Mouse (Mus musculus) neural tube, embryonic 14.5 days (tissue): ENCODE results near the gene Rbms3. TPM values are rescaled to one million over a fixed set of nuclear protein-coding genes. Genes with fewer than 3 reads are reported as not detected.

Experiments
- ATAC-seq: fragments of 200-750 bp; cut with Nextera tagmentation; 2 replicates; pipeline ENCODE4 v1.8.0; 2017; ENCODE audit warnings: low read depth, mild to moderate bottlenecking, moderate TSS enrichment, moderate library complexity
- H3K27ac ChIP-seq: fragments of 300-500 bp; sonication (generic); 2 replicates; pipeline ENCODE4 v1.5.1; 2014; ENCODE audit warnings: low read depth, mild to moderate bottlenecking, control low read depth, low read length, moderate library complexity, mixed read lengths
- H3K27me3 ChIP-seq: fragments of 300-500 bp; sonication (generic); 2 replicates; pipeline ENCODE4 v1.6.1; 2014; ENCODE audit warnings: low read length; ENCODE audit not compliant: control insufficient read depth, insufficient read depth
- H3K36me3 ChIP-seq: fragments of 300-500 bp; sonication (generic); 2 replicates; pipeline ENCODE4 v1.6.1; 2014; ENCODE audit warnings: low read length, mixed read lengths; ENCODE audit not compliant: control insufficient read depth, insufficient read depth
- H3K4me1 ChIP-seq: fragments of 300-500 bp; sonication (generic); 2 replicates; pipeline ENCODE4 v1.6.1; 2014; ENCODE audit warnings: low read length; ENCODE audit not compliant: control insufficient read depth, insufficient read depth
- H3K4me2 ChIP-seq: fragments of 300-500 bp; sonication (generic); 2 replicates; pipeline ENCODE4 v1.6.1; 2014; ENCODE audit warnings: mild to moderate bottlenecking, low read depth, low read length, control low read depth
- H3K4me3 ChIP-seq: fragments of 300-500 bp; sonication (generic); 2 replicates; pipeline ENCODE4 v1.5.1; 2014; ENCODE audit warnings: low read depth, low read length, control low read depth, mixed read lengths
- H3K9ac ChIP-seq: fragments of 300-500 bp; sonication (generic); replicated peaks from 2 replicates; pipeline ENCODE4 v1.6.1; 2014; ENCODE audit warnings: low read depth, mild to moderate bottlenecking, control low read depth, low read length, mixed read lengths
- H3K9me3 ChIP-seq: fragments of 300-500 bp; sonication (generic); 2 replicates; pipeline ENCODE4 v1.6.1; 2016; ENCODE audit warnings: low read length; ENCODE audit not compliant: control insufficient read depth
- WGBS: fragments of 180-500 bp; shearing (Covaris S2); extraction: QIAGEN DNeasy Blood & Tissue Kit; methylation state at CpG from one replicate; pipeline ENCODE4 v1.1.7; 2014; 5-methylcytosine and 5-hydroxymethylcytosine counted together
- polyA plus RNA-seq: library from polyadenylated mRNA; unstranded; fragments of >200 nt; fragmentation: Nextera tagmentation; extraction: Ambion mirVana; gene quantifications from 2 replicates; pipeline ENCODE4 v1.2.1, GENCODE M21; 2014

The Rbms3 gene
- polyA plus RNA-seq, 1 experiment from 2014 or later: 79.5 TPM

DNA sequence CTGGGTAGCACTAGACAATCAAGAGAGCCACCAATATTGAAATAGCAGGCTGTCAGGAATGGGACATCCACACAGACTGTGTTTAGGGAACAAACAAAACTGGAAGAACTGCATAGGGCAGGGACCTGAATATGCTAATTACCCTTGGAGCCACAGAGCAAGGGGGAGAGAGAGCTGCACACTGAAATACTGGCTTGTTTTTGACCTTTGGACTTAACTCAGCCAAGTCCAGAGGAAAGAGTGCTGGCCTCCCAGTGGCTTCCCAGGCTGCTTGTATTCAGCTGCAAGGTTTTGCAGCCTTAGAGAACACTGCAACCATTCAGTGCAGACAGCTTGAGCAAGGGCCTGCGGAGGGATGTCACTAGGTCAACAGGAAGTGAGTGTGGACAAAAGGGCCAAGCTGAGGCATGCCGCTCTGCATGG is 611.0 kb downstream of the Rbms3 start:
- Histone ChIP-seq H3K4me2 (no peak overlapping the region), H3K36me3 (no peaks in the 10 kb centered on the region), H3K9ac (0 out of 2 replicates have a peak overlapping the region, but pooled peaks have one; percentile 2), H3K27ac (no peak overlapping the region; the same call in 1 of the 2 replicates), H3K4me1 (peaks cover 8% of the 10 kb centered on the region; the same call in 1 of the 2 replicates), H3K27me3 (no peaks in the 10 kb centered on the region), H3K9me3 (no peaks in the 10 kb centered on the region), H3K4me3 (no peak overlapping the region)
- WGBS: 11% methylated on average over 2 of the region's 2 CpGs
- ATAC-seq: peak; percentile 34; the same call in 1 of the 2 replicates

GRCm38 (mm10) chr9:117018301-117018700 is 611.4 kb downstream of the Rbms3 start:
- H3K4me1 ChIP-seq: peaks cover 8% of the 10 kb centered on the region; the same call in 1 of the 2 replicates
- H3K36me3 ChIP-seq: no peaks in the 10 kb centered on the region
- no peak for ATAC-seq
- H3K9ac ChIP-seq: 0 out of 2 replicates have a peak overlapping the region, but pooled peaks have one; percentile 2
- H3K27ac ChIP-seq: no peak overlapping the region
- WGBS: 49% methylated on average over 12 of the region's 12 CpGs
- no peak overlapping the region for H3K4me3 ChIP-seq
- no peaks in the 10 kb centered on the region for H3K27me3 ChIP-seq
- no peaks in the 10 kb centered on the region for H3K9me3 ChIP-seq
- H3K4me2 ChIP-seq: no peak overlapping the region

DNA sequence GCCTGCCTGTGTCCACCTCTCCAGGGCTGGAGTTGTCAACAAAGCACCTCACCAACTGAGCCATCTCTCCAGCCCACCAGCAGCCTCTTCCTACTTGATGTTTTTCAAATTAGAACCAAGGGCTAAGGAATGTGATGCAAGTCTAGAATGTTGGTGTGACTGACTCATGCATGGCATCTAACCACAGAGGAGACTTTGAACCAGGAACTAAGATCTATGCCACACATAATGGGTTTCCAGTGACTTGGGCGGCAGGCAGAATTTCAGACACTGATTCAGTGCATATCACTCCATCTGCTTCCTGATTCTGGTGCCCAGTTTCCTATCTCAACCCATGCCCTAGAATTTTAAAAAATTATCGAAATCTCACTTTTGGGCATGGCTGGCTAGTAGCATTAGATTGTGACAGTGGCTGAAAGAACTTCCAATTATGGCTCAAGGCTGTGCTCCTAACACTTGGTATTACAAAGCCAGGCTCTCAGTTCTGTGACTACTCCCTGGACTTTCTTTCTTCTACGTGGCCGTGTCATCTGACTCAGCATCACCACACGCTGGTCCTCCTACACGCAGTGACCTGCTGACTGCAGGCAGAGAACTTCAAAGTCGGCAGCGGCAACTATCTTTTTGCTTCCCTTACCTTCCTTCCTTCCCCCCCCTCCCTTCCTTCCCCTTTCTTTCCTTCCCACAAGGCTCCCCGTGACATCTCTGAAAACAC is 613.0 kb downstream of the Rbms3 start:
- no peak for ATAC-seq
- Histone ChIP-seq H3K36me3 (no peaks in the 10 kb centered on the region), H3K4me1 (peaks cover 8% of the 10 kb centered on the region; the same call in 1 of the 2 replicates), H3K27me3 (no peaks in the 10 kb centered on the region), H3K9me3 (no peaks in the 10 kb centered on the region), H3K4me3 (no peak overlapping the region), H3K4me2 (no peak overlapping the region), H3K27ac (no peak overlapping the region), H3K9ac (no peak overlapping the region)
- WGBS: 83% methylated on average over 9 of the region's 9 CpGs

DNA sequence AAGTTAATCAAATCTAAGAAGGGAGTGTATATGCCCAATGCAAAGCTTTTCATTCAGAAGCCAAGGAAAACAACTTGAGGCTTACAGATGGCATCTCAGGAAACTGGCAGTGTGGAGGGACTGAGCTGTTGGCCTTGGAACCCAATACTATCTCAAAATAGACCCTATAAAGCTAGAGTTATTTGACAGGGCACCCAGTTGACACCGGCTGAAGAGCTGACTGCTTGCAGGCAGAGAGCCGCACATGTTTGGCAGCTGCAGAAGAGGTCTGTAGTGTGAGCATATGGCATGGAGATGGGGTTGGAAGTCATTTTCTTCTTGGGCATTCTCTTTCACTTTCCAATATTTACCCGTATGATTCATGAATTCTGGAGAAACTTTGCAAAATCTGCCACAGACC is 616.3 kb downstream of the Rbms3 start:
- no peak overlapping the region for H3K4me3 ChIP-seq
- no peak overlapping the region for H3K4me2 ChIP-seq
- no peaks in the 10 kb centered on the region for H3K4me1 ChIP-seq
- no peak overlapping the region for H3K9ac ChIP-seq
- no peaks in the 10 kb centered on the region for H3K36me3 ChIP-seq
- ATAC-seq: no peak
- H3K27ac ChIP-seq: no peak overlapping the region
- 90% methylated on average over 3 of the region's 3 CpGs for whole genome bisulfite sequencing
- H3K27me3 ChIP-seq: no peaks in the 10 kb centered on the region
- no peaks in the 10 kb centered on the region for H3K9me3 ChIP-seq

DNA sequence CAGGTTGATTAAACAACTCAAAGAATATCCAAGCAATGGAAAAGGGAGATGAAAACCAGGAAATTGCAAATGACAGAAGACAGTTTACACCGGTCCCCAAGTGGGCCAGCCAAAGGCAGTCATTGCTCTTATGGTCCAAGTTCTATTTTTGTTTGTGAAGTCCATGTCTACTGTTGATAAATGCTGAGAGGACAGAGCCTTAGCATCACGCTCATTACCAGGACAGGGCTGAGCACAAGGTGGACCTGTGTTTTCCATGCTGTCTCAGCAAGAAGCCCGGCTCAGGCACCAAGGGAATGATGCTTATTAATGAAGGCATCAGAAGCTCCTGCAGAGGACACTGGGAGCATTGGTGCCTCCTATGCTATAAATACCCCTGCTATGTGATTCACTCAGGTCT is 618.9 kb downstream of the Rbms3 start:
- no peak for ATAC-seq
- 89% methylated on average over 3 of the region's 3 CpGs for WGBS
- Histone ChIP-seq H3K9ac (no peak overlapping the region), H3K4me3 (no peak overlapping the region), H3K9me3 (no peaks in the 10 kb centered on the region), H3K36me3 (no peaks in the 10 kb centered on the region), H3K27me3 (no peaks in the 10 kb centered on the region), H3K27ac (no peak overlapping the region), H3K4me2 (no peak overlapping the region), H3K4me1 (no peaks in the 10 kb centered on the region)

DNA sequence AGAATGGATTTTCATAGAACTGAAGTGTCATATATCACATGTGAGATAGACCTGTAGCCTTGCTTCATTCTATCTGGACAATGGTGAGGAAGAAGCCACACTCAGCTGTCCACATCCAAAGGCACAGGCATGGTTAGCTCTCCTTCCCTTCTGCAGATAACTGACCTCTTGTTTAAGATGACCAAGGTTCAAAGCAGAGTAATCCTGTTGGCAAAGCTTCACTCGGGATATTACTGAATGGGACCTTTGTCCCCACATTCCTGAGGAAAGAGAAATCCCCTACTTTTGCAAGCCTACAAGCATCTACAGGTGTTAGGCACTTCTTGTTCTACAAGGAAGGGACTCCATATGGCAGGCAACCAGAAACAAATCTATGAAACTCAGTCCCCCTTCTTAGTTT is 621.5 kb downstream of the Rbms3 start:
- no peak overlapping the region for H3K4me3 ChIP-seq
- no peaks in the 10 kb centered on the region for H3K9me3 ChIP-seq
- 79% methylated on average over 1 of the region's 1 CpGs for WGBS
- no peaks in the 10 kb centered on the region for H3K4me1 ChIP-seq
- H3K9ac ChIP-seq: no peak overlapping the region
- no peak overlapping the region for H3K4me2 ChIP-seq
- H3K36me3 ChIP-seq: no peaks in the 10 kb centered on the region
- ATAC-seq: no peak
- no peaks in the 10 kb centered on the region for H3K27me3 ChIP-seq
- no peak overlapping the region for H3K27ac ChIP-seq

- H3K4me2 ChIP-seq: no peak overlapping the region
These were observed 627.6 kb downstream of the Rbms3 start for GRCm38 (mm10) chr9:117002083-117002482.

DNA sequence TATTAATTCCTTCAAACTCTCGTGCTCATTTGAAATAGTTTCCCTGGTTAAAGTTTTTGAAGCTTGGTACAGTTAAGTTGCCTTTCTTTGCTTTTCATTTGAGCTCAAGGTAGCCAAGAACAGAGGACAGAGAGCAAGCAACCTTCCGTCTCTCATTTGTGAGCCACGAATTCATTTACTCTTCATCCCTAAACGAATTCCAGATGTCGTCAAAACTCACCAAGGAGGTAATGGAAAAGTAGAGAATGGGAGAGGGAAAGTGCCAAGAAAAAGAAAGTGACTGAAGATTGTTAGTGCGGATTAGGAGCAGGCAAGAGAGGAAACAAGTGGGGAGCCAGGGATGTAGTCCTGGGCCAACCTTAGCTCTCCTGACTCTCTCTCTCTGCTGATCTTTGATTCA is 630.5 kb downstream of the Rbms3 start:
- no peak overlapping the region for H3K27ac ChIP-seq
- H3K4me2 ChIP-seq: no peak overlapping the region
- ATAC-seq: no peak
- H3K4me1 ChIP-seq: no peaks in the 10 kb centered on the region
- no peaks in the 10 kb centered on the region for H3K9me3 ChIP-seq
- 77% methylated on average over 6 of the region's 6 CpGs for WGBS
- H3K36me3 ChIP-seq: no peaks in the 10 kb centered on the region
- no peak overlapping the region for H3K9ac ChIP-seq
- no peaks in the 10 kb centered on the region for H3K27me3 ChIP-seq
- no peak overlapping the region for H3K4me3 ChIP-seq

More at GRCm38 (mm10) chr9:117002083-117002482, 627.6 kb downstream of the Rbms3 start:
- 88% methylated on average over 2 of the region's 2 CpGs for WGBS
- Histone ChIP-seq H3K9ac (no peak overlapping the region), H3K9me3 (no peaks in the 10 kb centered on the region), H3K27ac (no peak overlapping the region), H3K4me1 (no peaks in the 10 kb centered on the region), H3K36me3 (no peaks in the 10 kb centered on the region), H3K27me3 (no peaks in the 10 kb centered on the region), H3K4me3 (no peak overlapping the region)
- ATAC-seq: no peak

- no peaks in the 10 kb centered on the region for H3K36me3 ChIP-seq
- no peak overlapping the region for H3K9ac ChIP-seq
- WGBS: 79% methylated on average over 6 of the region's 6 CpGs
- ATAC-seq: no peak
- no peaks in the 10 kb centered on the region for H3K4me1 ChIP-seq
- H3K4me3 ChIP-seq: no peak overlapping the region
- H3K4me2 ChIP-seq: no peak overlapping the region
- H3K9me3 ChIP-seq: no peaks in the 10 kb centered on the region; the same call in 1 of the 2 replicates
- no peaks in the 10 kb centered on the region for H3K27me3 ChIP-seq
- H3K27ac ChIP-seq: no peak overlapping the region
These were observed 639.4 kb downstream of the Rbms3 start for GRCm38 (mm10) chr9:116990321-116990720.
